Mouse (Mus musculus) gastrocnemius, postnatal 36 days (tissue): ENCODE measurements around the gene Gnaz. TPM values are rescaled to one million over a fixed set of nuclear protein-coding genes. Genes with fewer than 3 reads are reported as not detected.
"Not testable (repeated sequence)": the region's sequence is repeated elsewhere in the genome, so short reads cannot be mapped to it uniquely, and the experiment has no call there.

Experiments
- DNase-seq, 2 experiments: peaks; one replicate each; pipeline ENCODE4 v3.0.0; 2022
- intact Hi-C: fragments of 180-260 bp; cut with DNase I; formaldehyde crosslinking; loops from one replicate; pipeline ENCODE4 v1.15.1; 2025
- total RNA-seq, 2 experiments: library from RNA; stranded (reverse); gene quantifications; 2 replicates each; pipeline ENCODE4 v1.2.3; 2021

The Gnaz gene
- total RNA-seq, 2 experiments from 2014 or later: 0.23 to 0.32 TPM

DNA sequence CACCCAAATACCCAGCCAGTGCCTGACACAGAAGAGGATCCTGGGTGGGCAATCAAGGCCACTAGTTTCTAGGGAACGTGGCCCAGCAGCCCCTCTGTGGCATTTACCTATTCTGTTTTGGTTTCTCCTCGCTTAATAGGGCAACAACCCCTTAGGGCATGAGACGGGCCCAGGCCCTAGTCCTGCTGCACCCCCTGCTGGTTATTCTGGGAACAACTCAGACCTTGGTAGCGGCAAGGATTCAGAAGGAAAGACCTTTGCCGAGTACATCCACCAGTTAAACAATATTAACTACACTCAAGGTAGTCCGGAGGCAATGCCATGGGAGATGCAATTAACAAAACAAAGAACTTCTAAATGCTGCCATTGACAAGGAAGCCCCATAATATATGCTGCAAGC lies 54.2 kb downstream of the Gnaz start:
- DNase-seq: peak; percentile 47 to 55
- intact Hi-C loops: loop anchor here (2.0 kb wide), 1 partner anchor 84 kb away; no protein-coding TSS in a partner anchor

- DNase-seq: no peak
- intact Hi-C loops: no loop called here
These were observed 59.5 kb downstream of the Gnaz start for GRCm38 (mm10) chr10:75026491-75026890.

DNA sequence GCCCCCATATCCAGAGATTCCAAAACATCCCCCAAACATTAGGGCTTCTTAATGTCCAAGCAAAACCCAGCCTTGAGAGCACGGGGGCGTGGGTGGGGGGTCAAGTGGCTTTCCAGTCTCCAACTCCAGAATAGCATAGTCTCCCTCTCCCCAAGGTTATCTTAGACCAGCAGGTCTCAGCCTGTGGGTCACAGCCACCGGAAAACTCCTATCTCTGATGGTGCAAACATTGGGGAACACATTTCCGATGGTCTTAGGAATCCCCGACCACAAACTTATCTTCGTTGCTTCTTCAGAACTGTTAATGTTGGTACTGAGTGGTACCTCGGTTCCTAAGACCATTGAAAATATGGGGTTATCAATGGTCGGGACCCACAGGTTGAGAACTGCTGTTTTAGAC lies 61.8 kb downstream of the Gnaz start:
- no peak for DNase-seq
- intact Hi-C loops: no loop called here

DNA sequence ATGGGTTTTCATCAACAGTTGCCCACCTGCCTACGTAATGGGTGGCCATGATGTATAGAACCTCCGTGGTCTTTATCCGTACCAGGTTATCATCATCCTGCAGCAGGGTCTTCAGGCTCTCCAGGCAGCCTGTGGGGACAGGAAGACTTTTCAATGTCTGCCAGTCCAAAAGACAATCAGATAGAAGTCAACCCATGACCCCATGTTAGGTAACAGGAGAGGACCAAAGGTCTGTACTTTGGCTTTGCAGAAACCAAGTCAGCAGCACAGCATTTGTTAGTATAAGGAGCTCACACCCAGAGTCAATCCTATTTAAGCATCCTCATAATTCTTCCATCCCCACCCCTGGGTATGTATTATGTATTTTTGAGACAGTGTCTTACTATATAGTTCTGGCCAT lies 62.7 kb downstream of the Gnaz start:
- intact Hi-C loops: no loop called here
- DNase-seq: no peak

- DNase-seq: no peak
- intact Hi-C loops: no loop called here
These were observed 63.3 kb downstream of the Gnaz start for GRCm38 (mm10) chr10:75030234-75030633.

DNA sequence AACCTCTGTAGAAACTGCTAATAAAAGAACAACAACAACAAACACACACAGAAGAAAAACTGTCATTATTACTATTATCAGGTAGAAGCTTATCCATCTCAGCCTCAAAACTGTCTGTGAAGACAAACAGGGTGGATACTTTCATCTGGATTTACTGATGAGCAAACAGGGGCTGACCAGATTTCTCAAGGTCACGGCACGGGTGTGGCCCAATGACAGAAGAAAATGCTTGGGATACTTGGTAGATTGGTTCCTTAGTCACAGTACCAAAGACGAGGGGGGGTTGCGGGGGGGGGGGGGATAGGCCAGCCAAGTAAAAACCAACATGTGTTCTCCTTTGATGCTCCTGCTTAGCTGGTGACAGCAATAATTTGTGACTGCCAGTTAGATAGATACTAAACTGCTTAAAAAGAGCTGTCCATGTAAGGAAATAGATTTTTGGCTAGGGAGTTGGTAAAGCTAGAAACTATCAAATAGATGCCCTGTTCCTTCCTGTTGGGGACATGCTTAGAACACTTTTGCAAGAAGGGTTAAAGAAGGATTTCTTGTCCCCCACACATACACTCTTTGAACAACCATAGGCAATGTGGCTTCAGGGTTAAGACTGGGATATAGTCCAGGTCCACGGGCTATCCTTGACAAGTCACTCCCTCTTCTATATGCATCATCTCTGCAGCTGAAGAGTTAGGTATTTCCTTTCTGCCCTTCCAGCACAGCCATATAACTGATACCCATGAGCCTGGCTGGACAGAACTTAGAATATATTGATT lies 64.6 kb downstream of the Gnaz start:
- intact Hi-C loops: no loop called here
- DNase-seq: no peak

DNA sequence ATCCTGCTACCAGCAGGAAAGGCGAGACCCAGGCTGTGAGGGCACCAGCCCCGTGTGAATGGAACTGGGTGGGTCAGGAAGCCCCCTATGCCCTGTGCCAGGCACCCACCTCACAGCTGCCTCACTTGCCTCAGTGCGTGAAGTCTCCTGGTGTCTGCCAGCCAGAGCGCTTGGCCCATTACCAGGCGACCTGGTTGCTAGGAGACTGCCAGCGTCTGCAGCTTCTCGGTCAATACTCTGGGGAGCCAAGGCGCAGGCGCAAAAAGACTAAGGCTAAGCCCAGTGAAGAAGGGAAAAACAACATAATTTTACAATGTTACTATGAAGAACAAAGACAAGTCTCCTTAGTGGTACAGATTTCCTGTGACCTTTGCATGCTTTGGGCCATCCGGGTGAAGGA lies 65.4 kb downstream of the Gnaz start, which contains the start of gene Rsph14:
Gene Rsph14 (minus strand): TSS at position 192 of the 400 bp plus-strand sequence.
- DNase-seq: peak; percentile 61 to 74
- intact Hi-C loops: no loop called here

DNA sequence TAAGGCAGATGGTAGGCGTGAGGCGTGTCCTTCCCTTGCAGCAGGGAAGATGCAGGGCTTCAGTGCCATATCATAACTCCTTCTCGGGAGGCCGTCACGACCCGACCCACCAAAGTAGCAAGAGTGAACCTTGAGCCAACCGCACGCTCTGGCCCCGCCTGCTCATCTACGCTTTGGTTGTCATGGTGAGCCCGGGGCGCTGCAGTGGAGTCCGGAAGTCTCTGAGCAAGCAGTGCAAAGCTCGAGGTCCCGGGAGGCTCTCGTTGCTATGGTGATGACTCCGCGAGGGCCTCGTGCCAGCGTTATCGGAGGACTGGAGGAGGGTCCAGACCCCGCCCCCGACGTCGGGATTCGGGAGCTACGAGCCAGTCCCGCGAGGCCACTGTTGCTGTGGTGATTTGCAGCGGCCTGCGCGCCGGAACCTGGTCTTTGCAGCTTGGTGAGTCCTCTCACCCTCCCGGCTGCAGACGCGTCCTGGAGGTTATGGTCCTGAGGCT lies 70.0 kb downstream of the Gnaz start, which contains the start of gene Rab36:
Gene Rab36 (plus strand): TSS at position 176 of the 497 bp plus-strand sequence.
- DNase-seq: peak; percentile 87 to 93

DNA sequence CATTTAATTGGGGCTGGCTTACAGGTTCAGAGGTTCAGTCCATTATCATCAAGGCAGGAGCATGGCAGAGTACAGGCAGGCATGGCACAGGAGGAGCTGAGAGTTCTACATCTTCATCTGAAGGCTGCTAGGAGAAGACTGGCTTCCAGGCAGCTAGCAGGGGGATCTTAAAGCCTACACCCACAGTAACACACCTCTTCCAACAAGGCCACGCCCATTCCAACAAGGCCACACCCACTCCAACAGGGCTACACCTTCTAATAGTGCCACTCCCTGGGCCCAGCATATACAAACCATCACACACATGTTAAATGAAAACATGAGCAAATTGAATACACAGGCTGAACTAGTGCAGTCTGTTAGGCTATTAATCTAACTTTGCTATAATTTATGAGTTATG lies 75.1 kb downstream of the Gnaz start:
- DNase-seq, intact Hi-C loops: not testable (repeated sequence)

More for the DNA sequence above, 70.0 kb downstream of the Gnaz start, which contains the start of gene Rab36:
- intact Hi-C loops: no loop called here

GRCm38 (mm10) chr10:75044459-75044858 lies 77.5 kb downstream of the Gnaz start:
- intact Hi-C loops: no loop called here
- DNase-seq: no peak

DNA sequence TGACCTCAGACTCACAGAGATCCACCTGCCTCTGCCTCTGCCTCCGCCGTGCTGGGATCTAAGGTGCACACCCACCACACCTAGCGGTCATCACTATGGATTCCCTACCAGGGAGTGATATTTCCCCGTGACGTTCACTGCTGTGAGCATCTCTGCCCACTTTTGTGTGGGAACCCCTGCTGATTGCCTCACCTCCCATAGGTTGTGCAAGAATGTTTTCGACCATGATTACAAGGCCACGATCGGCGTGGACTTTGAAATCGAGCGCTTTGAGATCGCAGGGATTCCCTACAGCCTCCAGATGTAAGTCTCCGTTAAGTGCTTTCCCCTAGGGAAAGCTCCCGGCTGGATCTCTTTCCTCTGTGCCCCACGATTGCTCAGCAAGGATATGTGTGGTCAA lies 78.9 kb downstream of the Gnaz start:
- no peak for DNase-seq
- intact Hi-C loops: no loop called here

GRCm38 (mm10) chr10:75048711-75049110 lies 81.7 kb downstream of the Gnaz start:
- no peak for DNase-seq
- intact Hi-C loops: no loop called here

- intact Hi-C loops: no loop called here
- DNase-seq: no peak
These were observed 84.5 kb downstream of the Gnaz start for GRCm38 (mm10) chr10:75051364-75052074.

- no peak for DNase-seq
- intact Hi-C loops: no loop called here
These were observed 85.9 kb downstream of the Gnaz start for GRCm38 (mm10) chr10:75052902-75053301.

DNA sequence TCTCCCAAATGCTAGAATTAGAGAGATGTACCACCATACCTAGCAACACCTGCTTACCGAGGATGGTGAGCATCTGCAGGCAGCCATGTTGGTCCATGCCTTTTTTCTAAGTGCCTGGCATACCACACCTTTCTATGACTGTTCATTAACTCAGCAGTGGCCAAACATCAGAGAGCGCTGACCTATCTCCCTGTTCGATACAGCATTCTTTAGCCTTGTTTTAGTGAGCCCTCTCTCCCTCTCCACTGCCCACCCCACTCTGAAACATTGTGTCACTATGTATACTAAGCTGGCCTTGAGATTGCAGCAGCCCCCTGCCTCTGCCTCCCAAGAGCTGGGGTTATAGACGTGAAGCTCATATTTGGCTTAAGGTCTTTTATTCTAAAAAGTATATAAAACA lies 86.7 kb downstream of the Gnaz start:
- no peak for DNase-seq
- intact Hi-C loops: no loop called here

- DNase-seq: no peak
- intact Hi-C loops: no loop called here
These were observed 87.1 kb downstream of the Gnaz start for GRCm38 (mm10) chr10:75054125-75054524.

GRCm38 (mm10) chr10:75055672-75056071 lies 88.7 kb downstream of the Gnaz start:
- intact Hi-C loops: no loop called here
- no peak for DNase-seq

DNA sequence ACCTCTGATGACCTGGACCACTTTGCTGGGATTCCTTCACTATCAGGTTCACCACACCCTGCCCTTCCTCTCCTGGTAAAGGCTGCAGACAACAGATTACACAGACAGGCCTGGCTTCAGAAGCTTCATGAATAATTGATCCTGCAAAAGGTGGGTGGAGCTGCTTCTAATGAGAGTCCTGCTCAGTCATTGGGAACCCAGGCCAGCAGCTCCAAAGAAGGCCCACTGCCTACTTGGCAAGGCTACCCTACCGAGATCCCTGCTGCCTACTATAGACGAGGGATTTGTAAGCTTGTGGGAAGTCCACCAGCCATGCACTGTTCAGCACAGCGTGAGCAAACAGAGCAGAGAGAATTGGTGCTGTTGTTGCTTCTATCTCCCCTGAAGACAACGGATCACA lies 89.3 kb downstream of the Gnaz start:
- DNase-seq: no peak
- intact Hi-C loops: no loop called here

DNA sequence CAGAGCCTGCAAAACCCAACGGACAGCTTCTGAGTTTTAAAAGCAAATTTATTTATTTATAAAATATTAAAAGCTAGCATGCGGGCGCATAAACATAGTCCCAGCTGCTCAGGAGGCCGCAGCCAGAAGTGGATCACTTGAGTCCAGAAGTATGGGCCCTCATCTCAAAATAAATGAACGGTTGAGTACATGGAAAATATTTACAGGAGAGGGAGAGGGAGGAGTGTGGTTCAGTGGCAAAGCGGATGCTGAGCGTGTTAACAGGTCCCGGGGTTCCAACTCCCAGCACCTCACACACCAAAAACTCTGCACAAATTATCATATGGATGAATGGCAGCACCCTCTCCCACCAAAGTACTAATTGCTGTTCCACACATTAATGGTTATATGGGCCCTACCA lies 91.4 kb downstream of the Gnaz start:
- no peak for DNase-seq
- intact Hi-C loops: no loop called here

- intact Hi-C loops: loop anchor here (1.0 kb wide), 1 partner anchor 92 kb away; no protein-coding TSS in a partner anchor
- DNase-seq: no peak
These were observed 91.9 kb downstream of the Gnaz start for GRCm38 (mm10) chr10:75058761-75059395.

DNA sequence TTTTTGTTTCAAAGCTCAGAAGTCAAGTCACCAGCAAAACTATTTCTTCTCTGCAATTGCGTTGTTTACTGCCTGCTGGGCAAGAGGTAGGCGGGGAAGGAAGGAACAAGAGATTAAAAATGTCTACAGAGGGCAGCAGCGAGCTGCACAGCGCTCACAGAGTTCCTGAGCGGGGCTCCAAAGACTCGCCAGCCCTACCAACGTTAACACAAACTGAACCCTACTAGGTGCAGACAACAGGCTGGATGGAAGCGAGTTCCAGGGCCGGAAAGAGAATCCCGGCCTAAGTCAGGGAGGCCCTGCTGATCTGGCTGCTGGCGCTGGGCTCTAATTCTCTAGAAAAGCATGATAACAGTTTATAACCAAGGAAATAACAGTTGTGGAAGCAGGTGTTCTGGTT lies 92.4 kb downstream of the Gnaz start:
- intact Hi-C loops: loop anchor here (1.0 kb wide), 1 partner anchor 92 kb away; no protein-coding TSS in a partner anchor
- DNase-seq: peak; percentile 59 to 60
